Mouse (Mus musculus) R1 (cell line): ENCODE measurements around the gene Pax1.

Source experiments
- DNase-seq: peaks from one replicate; pipeline ENCODE4 v3.0.0-alpha.2; 2018; ENCODE audit warnings: low read depth, low spot score

The Pax1 gene

DNA sequence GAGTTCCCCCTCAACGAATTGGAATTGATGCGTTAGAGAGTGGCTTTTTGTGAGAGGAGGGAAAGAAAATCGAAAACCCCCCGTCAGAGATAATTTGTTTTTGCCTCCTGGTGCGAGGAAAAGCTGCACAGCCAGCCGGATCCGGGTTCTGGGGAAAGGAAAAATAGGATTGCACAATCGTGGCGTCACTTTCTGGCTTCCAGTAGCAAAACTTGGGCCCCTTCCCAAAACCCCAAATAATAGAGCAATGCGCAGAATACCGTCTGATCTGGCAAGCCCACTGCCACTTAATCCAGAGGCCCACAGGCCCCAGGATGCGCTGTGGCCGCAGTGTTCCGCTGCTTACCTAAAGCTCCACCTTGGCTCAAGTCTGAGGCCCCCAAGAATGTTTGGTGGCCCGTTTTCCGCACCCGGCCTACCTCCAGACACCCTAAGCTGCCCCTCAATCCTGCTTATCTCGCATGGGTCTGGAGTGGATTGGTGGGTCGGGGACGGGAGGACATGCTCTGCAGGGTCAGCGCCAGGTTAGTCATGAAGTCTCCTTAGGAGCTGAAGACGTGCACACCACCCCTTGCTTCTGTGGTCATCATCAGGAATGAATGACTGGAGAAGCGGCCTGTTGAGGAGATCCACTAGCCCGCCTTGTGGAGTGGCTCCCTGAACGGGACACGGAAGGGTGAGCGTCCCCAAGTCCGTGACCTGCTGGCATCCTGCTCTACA lies 11.4 kb downstream of the Pax1 start:
- DNase-seq: no peak

- peak; percentile 21 for DNase-seq
These were observed 11.9 kb downstream of the Pax1 start for GRCm38 (mm10) chr2:147373667-147374007.

DNA sequence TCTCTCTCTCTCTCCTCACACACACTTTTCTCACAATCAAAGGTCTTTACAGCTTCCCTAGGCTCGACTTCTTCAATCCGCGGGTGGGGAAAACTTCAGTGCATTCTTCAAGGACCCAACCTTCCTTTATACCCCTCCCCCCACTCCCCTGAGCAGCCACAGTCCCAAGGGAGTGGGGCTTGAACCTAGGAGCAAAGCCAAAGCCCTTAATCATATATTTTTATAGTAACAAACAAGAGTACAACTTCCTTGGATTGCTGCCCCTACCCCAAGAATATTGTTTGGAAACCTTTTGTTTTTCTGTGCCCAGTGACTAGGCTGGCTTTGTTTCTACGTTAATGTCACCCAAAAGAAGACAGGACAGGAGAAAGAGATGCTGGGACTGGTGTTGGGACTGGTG lies 12.5 kb downstream of the Pax1 start:
- DNase-seq: no peak

- no peak for DNase-seq
These were observed 13.4 kb downstream of the Pax1 start for GRCm38 (mm10) chr2:147375019-147375715.

GRCm38 (mm10) chr2:147378934-147379333 lies 17.2 kb downstream of the Pax1 start:
- DNase-seq: peak; percentile 65

DNA sequence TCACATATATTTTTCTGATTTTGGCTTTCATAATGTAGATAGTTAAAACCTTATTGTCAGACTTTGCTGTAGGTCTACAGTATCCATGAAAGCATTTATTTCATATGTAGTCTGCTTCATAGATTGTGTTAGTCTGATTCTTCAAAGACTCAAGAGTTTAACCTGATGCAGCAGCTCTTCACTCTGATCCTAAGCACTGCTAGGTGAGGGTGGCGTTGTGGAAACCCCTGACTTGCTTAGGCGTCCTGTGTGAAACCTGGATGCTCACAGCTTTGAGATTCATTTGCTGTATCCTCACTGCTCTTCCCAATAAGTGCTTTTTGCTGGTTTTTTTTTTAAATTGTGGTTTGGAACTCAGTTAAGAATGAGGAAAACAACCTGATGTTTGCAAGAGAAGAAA lies 21.6 kb downstream of the Pax1 start:
- no peak for DNase-seq

DNA sequence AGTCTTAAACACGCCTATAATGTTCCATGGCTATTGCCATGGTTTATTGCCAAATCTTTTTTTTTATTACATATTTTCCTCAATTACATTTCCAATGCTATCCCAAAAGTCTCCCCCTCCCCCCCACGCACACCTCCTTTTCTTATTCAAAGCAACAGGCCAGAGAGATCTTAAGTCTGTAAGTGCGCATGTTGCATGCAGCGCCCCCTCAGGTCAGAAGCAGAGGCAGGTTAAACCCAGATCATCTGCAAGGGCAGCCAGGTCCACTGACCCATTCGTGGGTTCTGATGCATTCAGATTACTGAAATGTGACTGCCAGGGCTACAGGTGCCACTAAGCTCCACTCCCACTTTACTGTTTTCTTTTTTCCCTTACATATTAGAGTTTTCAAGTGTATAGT lies 25.2 kb downstream of the Pax1 start:
- DNase-seq: peak; percentile 46

GRCm38 (mm10) chr2:147409323-147409722 lies 47.6 kb downstream of the Pax1 start:
- no peak for DNase-seq

- DNase-seq: no peak
These were observed 53.3 kb downstream of the Pax1 start for GRCm38 (mm10) chr2:147415037-147415436.

DNA sequence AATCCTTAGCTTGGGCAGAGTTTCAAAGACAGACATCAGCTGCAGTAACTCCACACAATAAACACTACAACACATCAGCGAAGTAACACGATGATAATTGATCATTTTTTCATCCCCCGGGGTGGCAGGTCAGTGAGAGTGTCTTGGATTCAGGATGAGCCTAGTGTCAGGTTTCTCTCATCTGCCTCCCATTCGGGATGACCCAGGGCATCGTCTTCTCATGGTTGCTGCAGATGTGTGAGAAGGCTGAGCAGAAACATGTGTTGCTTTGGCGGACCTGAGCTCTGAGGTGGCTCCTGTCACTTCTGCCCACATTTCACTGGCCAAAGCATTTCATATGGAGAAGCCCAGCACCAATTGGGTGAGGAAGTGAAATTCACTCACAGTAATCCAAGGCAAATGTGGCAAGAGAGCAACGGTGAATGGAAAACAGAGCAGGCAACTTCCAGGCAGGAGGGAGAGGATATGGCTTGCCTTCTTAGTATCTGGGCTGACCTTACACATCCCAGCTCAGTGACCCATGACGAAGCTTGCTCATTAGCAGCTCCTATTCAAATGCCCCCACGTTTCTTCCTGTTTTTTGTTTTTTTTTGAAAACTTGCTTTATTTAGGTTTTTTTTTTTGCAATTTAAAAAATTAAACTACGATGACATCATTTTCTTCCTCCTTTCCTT lies 63.0 kb downstream of the Pax1 start:
- no peak for DNase-seq

DNA sequence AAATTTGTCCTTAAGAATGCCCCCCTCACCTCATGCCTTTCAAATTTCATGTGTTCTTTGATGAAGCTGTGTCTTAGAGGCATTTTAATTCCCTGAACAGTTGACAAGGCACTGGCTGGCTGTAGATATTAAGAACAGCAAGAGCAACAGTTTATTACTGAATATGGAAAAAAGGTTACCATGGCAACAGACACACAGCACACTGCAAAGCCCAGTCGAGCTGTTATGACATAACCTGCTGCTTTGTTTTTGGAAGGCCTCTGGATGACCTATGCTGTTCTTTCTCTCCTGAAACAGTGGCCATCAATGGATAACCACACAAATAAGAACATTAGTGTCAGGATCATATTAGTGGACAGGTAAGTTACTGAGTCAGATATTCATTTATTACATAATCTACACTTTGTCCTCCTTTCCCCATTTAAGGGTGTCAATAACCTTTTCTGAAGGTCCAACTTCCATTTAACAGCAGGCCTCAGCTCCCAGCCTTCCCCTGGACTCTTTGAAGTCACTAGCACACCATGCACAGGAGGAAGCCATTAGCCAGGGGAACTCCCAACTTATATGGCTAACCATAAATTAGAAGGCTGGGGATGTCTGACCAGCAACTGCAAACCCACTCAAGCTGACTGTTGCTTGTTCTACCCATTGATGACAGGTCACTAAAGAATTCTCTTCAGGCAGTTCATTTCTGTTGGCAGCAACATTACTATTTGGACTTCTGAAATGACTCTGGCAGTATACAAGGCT lies 68.1 kb downstream of the Pax1 start:
- DNase-seq: no peak

- peak; percentile 62 for DNase-seq
These were observed 71.4 kb downstream of the Pax1 start for GRCm38 (mm10) chr2:147433120-147433519.
